7 mouse cellular contexts compared by ENCODE assay signal in genomic region chr8:95235683-95236082, GRCm38 (mm10). TPM values are rescaled to one million over a fixed set of nuclear protein-coding genes. Genes with fewer than 3 reads are reported as not detected.
DNase-seq lines count a peak whose midpoint lies in the region; ATAC-seq and TF ChIP-seq lines count a peak whose summit lies in the region.

No protein-coding gene starts in this region.

- no peaks in the 10 kb centered on the region for H3K27me3 ChIP-seq in Patski
- no peaks in the 10 kb centered on the region for H3K27me3 ChIP-seq in forebrain, embryonic 11.5 days (ENCODE audit: control insufficient read depth, insufficient read depth, low read length)

- TF ChIP-seq CTCF in Patski (IDR thresholded peaks at IDR 0.05): peak; percentile 78

- no peaks in the 10 kb centered on the region for H3K36me3 ChIP-seq in forebrain, embryonic 11.5 days (ENCODE audit: control insufficient read depth, insufficient read depth, low read length)

- in situ Hi-C loops in Patski (cut with MboI; ENCODE audit: low pct_unique_long_range_greater_than_20kb): loop anchor here (10.0 kb wide), 1 partner anchor 291 kb away; no protein-coding TSS in a partner anchor

- POLR2A ChIA-PET in Patski (lab: Charles Lee): interaction anchor here (0.6 kb wide), 1 partner anchor 43 kb away, joined by 7 read pairs; no protein-coding TSS in a partner anchor

- no peak overlapping the region for H3K4me2 ChIP-seq in forebrain, embryonic 11.5 days (ENCODE audit: low read depth, low read length, severe bottlenecking)

- H3K4me1 ChIP-seq in forebrain, embryonic 11.5 days (replicated peaks; ENCODE audit: control insufficient read depth, insufficient read depth, low read length): no peaks in the 10 kb centered on the region

- DNase-seq in Patski (ENCODE audit: low read depth, low spot score): no peak
- DNase-seq in c-Kit-positive CD71-negative TER-119-negative erythroid progenitor cells, embryonic 14.5 days (ENCODE audit: low read depth): peak; percentile 63
- DNase-seq in forebrain, embryonic 11.5 days (ENCODE audit: low spot score): peak; percentile 85
- DNase-seq in heart, postnatal 36 days: peak; percentile 81 to 88
- DNase-seq in layer of hippocampus, postnatal 14 days (ENCODE audit: low spot score in 2 of 2): peak; percentile 69 to 80
- DNase-seq in spleen, adult 12 weeks (ENCODE audit: low spot score): peak; percentile 50

- 7% methylated on average over 3 of the region's 3 CpGs for WGBS in forebrain, embryonic 11.5 days

- no peak overlapping the region for H3K9ac ChIP-seq in forebrain, embryonic 11.5 days (ENCODE audit: low read length)

- no peak overlapping the region for H3K27ac ChIP-seq in forebrain, embryonic 11.5 days (ENCODE audit: low read depth, low read length)

- CTCF ChIA-PET in Patski (lab: Charles Lee): interaction anchor here (0.7 to 4.0 kb wide), 14 partner anchors 12 to 293 kb away, joined by 3 to 14 read pairs (median 4); no protein-coding TSS in a partner anchor

- H3K4me3 ChIP-seq in forebrain, embryonic 11.5 days (ENCODE audit: low read depth, low read length): no peak overlapping the region

- H3K9me3 ChIP-seq in forebrain, embryonic 11.5 days (ENCODE audit: control insufficient read depth, low read length): no peaks in the 10 kb centered on the region

- intact Hi-C loops in heart, postnatal 36 days (cut with DNase I): loop anchor here (1.0 to 2.0 kb wide), 2 partner anchors 19 to 293 kb away; no protein-coding TSS in a partner anchor

- no peak for ATAC-seq in Patski
- ATAC-seq in forebrain, embryonic 11.5 days (replicated peaks; ENCODE audit: low FRiP score): 0 out of 2 replicates have a peak, but pooled peaks have one; percentile 39
- ATAC-seq in megakaryocyte-erythroid progenitor cell, adult 5-6 weeks (replicated peaks; ENCODE audit: low FRiP score, low TSS enrichment, poor library complexity, severe bottlenecking): peak; percentile 61; the same call in 1 of the 2 replicates

RNA-seq across cellular contexts. Expression of gene Kifc3, which starts 33.1 kb away (rescaled TPM):
- 158 TPM for polyA plus RNA-seq in Patski (2021)
- polyA plus RNA-seq in forebrain, embryonic 11.5 days (2014; fragmentation: Nextera tagmentation; extraction: Ambion mirVana): 5.5 and 5.9 TPM in 2 replicates
- total RNA-seq in heart, postnatal 36 days (2021): 10 to 100 TPM; 65.4 to 71.2 TPM
- 10 to 100 TPM; 59.0 to 60.2 TPM for total RNA-seq in layer of hippocampus, postnatal 14 days (2021)
- total RNA-seq in megakaryocyte-erythroid progenitor cell, adult 5-6 weeks (2014; fragmentation: Nextera tagmentation): 0.99 TPM in 1 of 2 replicates, not detected in the other
- total RNA-seq in megakaryocyte-erythroid progenitor cell, adult 5-6 weeks (2017): 0.61 and 1.4 TPM in 2 replicates

Comparison
In these comparisons a context has a peak if more than half of its experiments do, and no peak if none do; other contexts are left out.
1. RNA of gene Kifc3, which starts 33.1 kb away (total RNA-seq): 65.4 to 71.2 TPM in heart, postnatal 36 days and 59.0 to 60.2 TPM in layer of hippocampus, postnatal 14 days; 0.61 to 1.4 TPM in megakaryocyte-erythroid progenitor cell, adult 5-6 weeks; every median in the first group is over 10 times any median in the second.